Comparison of ENCODE assay signal across 8 mouse cellular contexts in genomic region chr16:16584409-16585032, GRCm38 (mm10). TPM values are rescaled to one million over a fixed set of nuclear protein-coding genes. Genes with fewer than 3 reads are reported as not detected.
A peak's percentile ranks its signal among the peaks of the same experiment; 100 is the strongest.
DNase-seq lines count a peak whose midpoint lies in the region; ATAC-seq and TF ChIP-seq lines count a peak whose summit lies in the region.

No protein-coding gene starts in this region.

- H3K4me2 ChIP-seq in limb, embryonic 14.5 days (replicated peaks; ENCODE audit: low read depth, low read length, severe bottlenecking): no peak overlapping the region
- no peak overlapping the region for H3K4me2 ChIP-seq in stomach, embryonic 14.5 days (replicated peaks; ENCODE audit: low read depth, low read length)

- H3K9me3 ChIP-seq in limb, embryonic 14.5 days (ENCODE audit: control insufficient read depth, low read length): no peaks in the 10 kb centered on the region
- no peaks in the 10 kb centered on the region for H3K9me3 ChIP-seq in stomach, embryonic 14.5 days (ENCODE audit: control insufficient read depth, low read depth, low read length)

- peak; percentile 65; the same call in 1 of the 2 replicates for ATAC-seq in limb, embryonic 14.5 days (ENCODE audit: low FRiP score, low read depth)
- peak; percentile 67; the same call in 1 of the 2 replicates for ATAC-seq in stomach, embryonic 14.5 days (ENCODE audit: insufficient number of reproducible peaks, insufficient read depth, low FRiP score, low read depth)

- H3K27me3 ChIP-seq in limb, embryonic 14.5 days (ENCODE audit: control insufficient read depth, insufficient read depth, low read length): no peaks in the 10 kb centered on the region
- H3K27me3 ChIP-seq in stomach, embryonic 14.5 days (ENCODE audit: control insufficient read depth, insufficient read depth, low read length): no peaks in the 10 kb centered on the region

- H3K36me3 ChIP-seq in limb, embryonic 14.5 days (ENCODE audit: control insufficient read depth, insufficient read depth, low read length): no peaks in the 10 kb centered on the region
- H3K36me3 ChIP-seq in stomach, embryonic 14.5 days (ENCODE audit: control insufficient read depth, insufficient read depth, low read length): no peaks in the 10 kb centered on the region

- H3K27ac ChIP-seq in limb, embryonic 14.5 days (replicated peaks; ENCODE audit: low read depth, low read length): no peak overlapping the region
- no peak overlapping the region for H3K27ac ChIP-seq in stomach, embryonic 14.5 days (ENCODE audit: low read length)

- WGBS in limb, embryonic 14.5 days: 72% methylated on average over 4 of the region's 4 CpGs
- 74% methylated on average over 4 of the region's 4 CpGs for WGBS in stomach, embryonic 14.5 days

- peak; percentile 88 for DNase-seq in 3T3-L1 (ENCODE audit: low read depth, low spot score)
- DNase-seq in adrenal gland, adult 18-20 months (ENCODE audit: low spot score in 2 of 2): peak; percentile 56 to 66
- DNase-seq in embryo, embryonic 11.5 days (ENCODE audit: low read depth, low spot score): peak; percentile 72
- peak; percentile 64 for DNase-seq in heart, adult 8-10 months (ENCODE audit: low spot score)
- peak; percentile 75 for DNase-seq in kidney, adult 9 months
- peak; percentile 80 for DNase-seq in limb, embryonic 14.5 days (ENCODE audit: low spot score)
- peak; percentile 19 to 37 for DNase-seq in natural killer cell, adult 2 months (ENCODE audit: low spot score in 2 of 2)

- H3K9ac ChIP-seq in limb, embryonic 14.5 days (ENCODE audit: low read depth, low read length, severe bottlenecking): no peak overlapping the region
- H3K9ac ChIP-seq in stomach, embryonic 14.5 days (replicated peaks; ENCODE audit: low read depth, low read length): no peak overlapping the region

- H3K4me1 ChIP-seq in limb, embryonic 14.5 days (ENCODE audit: control insufficient read depth, insufficient read depth, low read length): no peaks in the 10 kb centered on the region
- H3K4me1 ChIP-seq in stomach, embryonic 14.5 days (ENCODE audit: control insufficient read depth, insufficient read depth, low read length): no peaks in the 10 kb centered on the region

- H3K4me3 ChIP-seq in limb, embryonic 14.5 days (replicated peaks; ENCODE audit: low read length): no peak overlapping the region
- no peak overlapping the region for H3K4me3 ChIP-seq in stomach, embryonic 14.5 days (ENCODE audit: low read depth, low read length)

- no peak for TF ChIP-seq POLR2A in limb, embryonic 14.5 days (IDR thresholded peaks at IDR 0.05; ENCODE audit: borderline replicate concordance, extremely low read depth, insufficient read depth, insufficient read length)

RNA-seq across cellular contexts. Expression of gene Fgd4, which starts 15.8 kb away (rescaled TPM):
- 10 to 100 TPM; 11.2 to 12.9 TPM for total RNA-seq in adrenal gland, adult 18-20 months (2021)
- 10 to 100 TPM; 38.1 to 50.1 (median 43.2) TPM for total RNA-seq in heart, adult 8-10 months (2022)
- 2.7 and 2.8 TPM in 2 replicates for polyA plus RNA-seq in limb, embryonic 14.5 days (2012; rRNA removed)
- 6.0 and 6.6 TPM in 2 replicates for polyA plus RNA-seq in limb, embryonic 14.5 days (2014; fragmentation: Nextera tagmentation; extraction: Ambion mirVana)
- 15.9 and 16.1 TPM in 2 replicates for polyA plus RNA-seq in stomach, embryonic 14.5 days (2014; fragmentation: Nextera tagmentation; extraction: Ambion mirVana)

Comparison
In these comparisons a context has a peak if more than half of its experiments do, and no peak if none do; other contexts are left out.
1. DNase-seq: peak in every context shown above with its lines; median percentile 88 in 3T3-L1; 80 in limb, embryonic 14.5 days; 75 in kidney, adult 9 months; 72 in embryo, embryonic 11.5 days; 64 in heart, adult 8-10 months; 61 in adrenal gland, adult 18-20 months; 28 in natural killer cell, adult 2 months.